Mouse (Mus musculus) forebrain, embryonic 14.5 days (tissue): ENCODE results near the gene Klb. TPM values are rescaled to one million over a fixed set of nuclear protein-coding genes. Genes with fewer than 3 reads are reported as not detected.
A peak's percentile ranks its signal among the peaks of the same experiment; 100 is the strongest.

Experiments
- ATAC-seq: fragments of 200-750 bp; cut with Nextera tagmentation; 2 replicates; pipeline ENCODE4 v1.8.0; 2017; ENCODE audit warnings: mild to moderate bottlenecking, moderate library complexity
- DNase-seq: peaks from one replicate; pipeline ENCODE4 v3.0.0-alpha.2; 2015; ENCODE audit warnings: low spot score
- H3K27ac ChIP-seq: fragments of 300-500 bp; sonication (generic); 2 replicates; pipeline ENCODE4 v1.5.1; 2014; ENCODE audit warnings: low read depth, mild to moderate bottlenecking, control low read depth, low read length, moderate library complexity
- H3K27me3 ChIP-seq: fragments of 300-500 bp; sonication (generic); replicated peaks from 2 replicates; pipeline ENCODE4 v1.6.1; 2014; ENCODE audit warnings: low read length, control low read depth, mixed read lengths; ENCODE audit not compliant: control insufficient read depth, insufficient read depth
- H3K36me3 ChIP-seq: fragments of 300-500 bp; sonication (generic); 2 replicates; pipeline ENCODE4 v1.6.1; 2014; ENCODE audit warnings: low read length, control low read depth; ENCODE audit not compliant: control insufficient read depth, insufficient read depth
- H3K4me1 ChIP-seq: fragments of 300-500 bp; sonication (generic); 2 replicates; pipeline ENCODE4 v1.6.1; 2014; ENCODE audit warnings: antibody characterized with exemption, low read length, control low read depth; ENCODE audit not compliant: control insufficient read depth, insufficient read depth
- H3K4me2 ChIP-seq: fragments of 300-500 bp; sonication (generic); 2 replicates; pipeline ENCODE4 v1.6.1; 2014; ENCODE audit warnings: mild to moderate bottlenecking, control low read depth, low read length
- H3K4me3 ChIP-seq: fragments of 300-500 bp; sonication (generic); 2 replicates; pipeline ENCODE4 v1.5.1; 2014; ENCODE audit warnings: low read depth, low read length, control low read depth
- H3K9ac ChIP-seq: fragments of 300-500 bp; sonication (generic); 2 replicates; pipeline ENCODE4 v1.6.1; 2014; ENCODE audit warnings: mild to moderate bottlenecking, low read length, control low read depth, moderate library complexity
- H3K9me3 ChIP-seq: fragments of 300-500 bp; sonication (generic); replicated peaks from 2 replicates; pipeline ENCODE4 v1.6.1; 2016; ENCODE audit warnings: low read length, control low read depth, mixed read lengths; ENCODE audit not compliant: control insufficient read depth
- WGBS: fragments of 180-500 bp; shearing (Covaris S2); extraction: QIAGEN DNeasy Blood & Tissue Kit; methylation state at CpG from one replicate; pipeline ENCODE4 v1.1.7; 2014; 5-methylcytosine and 5-hydroxymethylcytosine counted together
- polyA plus RNA-seq: library from polyadenylated mRNA; unstranded; fragments of >200 nt; fragmentation: Nextera tagmentation; extraction: Ambion mirVana; gene quantifications from 2 replicates; pipeline ENCODE4 v1.2.1, GENCODE M21; 2014

Klb gene
- polyA plus RNA-seq, 1 experiment from 2014 or later = not detected

GRCm38 (mm10) chr5:65390648-65391644 is 42.8 kb downstream of the Klb start, which contains the start of the genes Rpl9 and Lias:
Gene Rpl9, minus strand, starts transcription at chr5:65391444.
Gene Lias, plus strand, starts transcription at chr5:65391497.
- Histone ChIP-seq H3K27me3 (no peaks in the 10 kb centered on the region), H3K36me3 (peaks cover 46% of the 10 kb centered on the region), H3K27ac (peak within 1 kb of the TSS; percentile 95), H3K9me3 (no peaks in the 10 kb centered on the region), H3K4me2 (peak within 1 kb of the TSS; percentile 80), H3K4me1 (peaks cover 13% of the 10 kb centered on the region), H3K4me3 (peak within 1 kb of the TSS; percentile 96), H3K9ac (peak within 1 kb of the TSS; percentile 99)
- peak; percentile 98 for ATAC-seq
- WGBS = under 1% methylated on average over 83 of the region's 83 CpGs
- DNase-seq = peak; percentile 98

GRCm38 (mm10) chr5:65391753-65392152 is 43.6 kb downstream of the Klb start:
- H3K4me1 ChIP-seq = peaks cover 13% of the 10 kb centered on the region
- H3K9me3 ChIP-seq = no peaks in the 10 kb centered on the region
- peak overlapping the region; percentile 67 for H3K4me2 ChIP-seq
- ATAC-seq (peak; percentile 46), DNase-seq (peak; percentile 37)
- peak overlapping the region; percentile 58 for H3K9ac ChIP-seq
- H3K4me3 ChIP-seq = peak overlapping the region; percentile 96
- H3K27ac ChIP-seq = peak overlapping the region; percentile 59; the same call in 1 of the 2 replicates
- H3K36me3 ChIP-seq = peaks cover 53% of the 10 kb centered on the region
- H3K27me3 ChIP-seq = no peaks in the 10 kb centered on the region
- 2% methylated on average over 12 of the region's 12 CpGs for WGBS

DNA sequence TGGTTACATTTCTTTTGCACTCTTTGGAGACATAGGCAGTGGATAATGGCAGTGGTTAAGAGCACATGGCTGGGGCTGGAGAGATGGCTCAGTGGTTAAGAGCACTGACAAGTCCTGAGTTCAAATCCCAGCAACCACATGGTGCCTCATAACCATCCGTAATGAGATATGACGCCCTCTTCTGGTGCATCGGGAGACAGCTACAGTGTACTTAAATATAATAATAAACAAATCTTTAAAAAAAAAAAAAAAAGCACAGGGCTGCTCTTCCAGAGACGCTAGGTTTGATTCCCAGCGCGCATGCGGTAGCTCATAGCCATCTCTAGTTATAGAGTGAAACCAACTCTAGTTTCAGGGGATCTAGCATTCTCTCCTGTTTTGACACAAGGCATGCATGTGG is 46.3 kb downstream of the Klb start:
- peaks cover 13% of the 10 kb centered on the region for H3K4me1 ChIP-seq
- H3K9me3 ChIP-seq = no peaks in the 10 kb centered on the region
- 93% methylated on average over 7 of the region's 7 CpGs for WGBS
- no peak overlapping the region for H3K4me3 ChIP-seq
- DNase-seq (no peak), ATAC-seq (no peak)
- H3K36me3 ChIP-seq = peaks cover 48% of the 10 kb centered on the region
- no peak overlapping the region for H3K4me2 ChIP-seq
- H3K27ac ChIP-seq = no peak overlapping the region
- no peaks in the 10 kb centered on the region for H3K27me3 ChIP-seq
- H3K9ac ChIP-seq = no peak overlapping the region

GRCm38 (mm10) chr5:65401251-65401994 is 53.3 kb downstream of the Klb start:
- DNase-seq (peak; percentile 82), ATAC-seq (peak; percentile 69; the same call in 1 of the 2 replicates)

GRCm38 (mm10) chr5:65407989-65408388 is 59.9 kb downstream of the Klb start:
- no peak overlapping the region for H3K4me3 ChIP-seq
- no peak for ATAC-seq
- 8% methylated on average over 12 of the region's 12 CpGs for WGBS
- no peak overlapping the region for H3K4me2 ChIP-seq
- DNase-seq = peak; percentile 13
- no peaks in the 10 kb centered on the region for H3K4me1 ChIP-seq
- H3K27ac ChIP-seq = no peak overlapping the region
- peaks cover 73% of the 10 kb centered on the region for H3K36me3 ChIP-seq
- no peak overlapping the region for H3K9ac ChIP-seq
- H3K9me3 ChIP-seq = no peaks in the 10 kb centered on the region
- no peaks in the 10 kb centered on the region for H3K27me3 ChIP-seq

More at GRCm38 (mm10) chr5:65401251-65401994, 53.3 kb downstream of the Klb start:
- WGBS = 23% methylated on average over 2 of the region's 2 CpGs
- no peak overlapping the region for H3K9ac ChIP-seq
- no peak overlapping the region for H3K27ac ChIP-seq
- no peaks in the 10 kb centered on the region for H3K9me3 ChIP-seq
- H3K4me3 ChIP-seq = no peak overlapping the region
- H3K4me2 ChIP-seq = no peak overlapping the region
- no peaks in the 10 kb centered on the region for H3K4me1 ChIP-seq
- H3K36me3 ChIP-seq = peaks cover 83% of the 10 kb centered on the region
- H3K27me3 ChIP-seq = no peaks in the 10 kb centered on the region

- peak; percentile 26 for DNase-seq
- Histone ChIP-seq H3K9me3 (no peaks in the 10 kb centered on the region), H3K36me3 (peaks cover 68% of the 10 kb centered on the region), H3K27me3 (no peaks in the 10 kb centered on the region), H3K4me2 (no peak overlapping the region), H3K4me1 (no peaks in the 10 kb centered on the region), H3K27ac (no peak overlapping the region), H3K9ac (no peak overlapping the region), H3K4me3 (no peak overlapping the region)
- no peak for ATAC-seq
- 15% methylated on average over 26 of the region's 26 CpGs for WGBS
Observed at GRCm38 (mm10) chr5:65415653-65416458, 67.7 kb downstream of the Klb start.

- H3K36me3 ChIP-seq = peaks cover 76% of the 10 kb centered on the region
Observed at GRCm38 (mm10) chr5:65419136-65419535, 71.0 kb downstream of the Klb start.

GRCm38 (mm10) chr5:65420822-65421221 is 72.7 kb downstream of the Klb start:
- H3K27me3 ChIP-seq = no peaks in the 10 kb centered on the region
- H3K27ac ChIP-seq = no peak overlapping the region
- H3K4me3 ChIP-seq = no peak overlapping the region
- H3K4me2 ChIP-seq = no peak overlapping the region
- DNase-seq (no peak), ATAC-seq (no peak)
- no peak overlapping the region for H3K9ac ChIP-seq
- H3K36me3 ChIP-seq = peaks cover 78% of the 10 kb centered on the region
- no peaks in the 10 kb centered on the region for H3K4me1 ChIP-seq
- 71% methylated on average over 6 of the region's 6 CpGs for WGBS
- no peaks in the 10 kb centered on the region for H3K9me3 ChIP-seq

More at GRCm38 (mm10) chr5:65419136-65419535, 71.0 kb downstream of the Klb start:
- no peak overlapping the region for H3K9ac ChIP-seq
- DNase-seq = no peak
- H3K4me1 ChIP-seq = no peaks in the 10 kb centered on the region
- WGBS = 63% methylated on average over 10 of the region's 10 CpGs
- H3K9me3 ChIP-seq = no peaks in the 10 kb centered on the region
- no peak overlapping the region for H3K27ac ChIP-seq
- no peak overlapping the region for H3K4me3 ChIP-seq
- H3K27me3 ChIP-seq = no peaks in the 10 kb centered on the region
- no peak for ATAC-seq
- H3K4me2 ChIP-seq = no peak overlapping the region
